Mouse (Mus musculus) thymus, postnatal 0 days (tissue): ENCODE data around the gene Stx18. TPM values are rescaled to one million over a fixed set of nuclear protein-coding genes. Genes with fewer than 3 reads are reported as not detected.

ENCODE experiments used
- polyA plus RNA-seq: library from polyadenylated mRNA; unstranded; fragments of >200 nt; fragmentation: Nextera tagmentation; extraction: Ambion mirVana; gene quantifications from 2 replicates; pipeline ENCODE4 v1.2.1, GENCODE M21; 2015

Stx18 gene
- polyA plus RNA-seq, 1 experiment from 2014 or later, result 34.7 TPM

Other genes with a start within 250 kb of the Stx18 start
- 1.7 and 2.2 TPM in 2 replicates for gene Msx1, start 214.2 kb upstream of the Stx18 start, polyA plus RNA-seq
- 4.1 and 5.3 TPM in 2 replicates for gene Nsg1, start 121.2 kb downstream of the Stx18 start, polyA plus RNA-seq
- gene Zbtb49, start 181.7 kb downstream of the Stx18 start, polyA plus RNA-seq, result 9.8 and 13.0 TPM in 2 replicates
- gene Lyar, start 181.7 kb downstream of the Stx18 start, polyA plus RNA-seq, result 113 and 144 TPM in 2 replicates
- gene Tmem128, start 221.4 kb downstream of the Stx18 start, polyA plus RNA-seq, result 103 and 126 TPM in 2 replicates
- 0.06 and 0.08 TPM in 2 replicates for gene Otop1, start 237.2 kb downstream of the Stx18 start, polyA plus RNA-seq